Mouse (Mus musculus): ENCODE data around the gene Wdr90. TPM values are rescaled to one million over a fixed set of nuclear protein-coding genes. Genes with fewer than 3 reads are reported as not detected.
A peak's percentile ranks its signal among the peaks of the same experiment; 100 is the strongest.
"Not testable (repeated sequence)": the region's sequence is repeated elsewhere in the genome, so short reads cannot be mapped to it uniquely, and the experiment has no call there.

The Wdr90 gene
- polyA plus RNA-seq, 3 experiments from 2014 or later = 3.3 to 7.0 (median 6.8) TPM

DNA sequence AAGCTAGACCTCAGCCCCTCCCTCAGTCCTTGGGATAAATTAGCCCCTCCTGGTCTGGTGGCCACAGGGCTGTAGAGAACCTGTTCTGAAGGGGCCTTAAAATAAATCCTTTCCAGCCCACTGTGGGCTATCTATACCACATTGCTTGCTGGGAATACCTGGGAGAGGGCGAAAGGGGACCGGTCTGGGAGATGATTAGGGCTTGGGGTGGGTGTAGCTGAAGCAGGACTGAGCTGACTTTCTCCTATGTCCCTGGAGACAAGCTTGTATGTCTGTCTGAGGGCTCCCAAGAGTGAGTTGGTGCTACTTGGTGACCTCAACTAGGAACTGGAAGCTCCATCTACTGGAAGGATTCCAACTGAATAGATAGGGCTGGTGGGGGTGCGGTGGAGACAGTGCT, 15.7 kb upstream of the Wdr90 start:
- no peak for ATAC-seq

DNA sequence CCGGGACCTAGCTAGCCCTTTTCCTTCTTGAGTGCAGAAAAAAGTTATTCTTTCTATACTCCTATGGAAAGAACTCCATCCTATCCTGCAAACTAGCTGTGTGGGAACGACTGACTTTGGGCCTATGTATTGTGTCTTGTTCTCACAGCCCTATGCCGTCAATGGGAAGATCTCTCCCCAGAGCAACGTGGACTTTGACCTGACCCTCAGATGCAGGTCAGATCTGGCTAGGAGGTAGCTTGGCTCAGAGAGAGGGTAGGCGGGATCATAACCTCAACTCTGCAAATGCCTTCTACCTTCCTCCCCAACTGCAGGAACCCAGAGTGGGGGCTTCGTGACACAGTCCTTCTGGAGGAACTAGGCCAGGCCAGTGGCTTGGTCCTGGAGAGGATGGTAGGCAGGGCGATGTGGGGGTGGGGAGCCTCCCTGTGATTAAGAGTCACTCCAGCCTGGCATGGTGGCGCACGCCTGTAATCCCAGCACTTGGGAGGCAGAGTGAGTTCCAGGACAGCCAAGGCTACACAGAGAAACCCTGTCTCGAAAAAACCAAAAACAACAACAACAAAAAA, 15.1 kb upstream of the Wdr90 start:
- ATAC-seq = no peak

DNA sequence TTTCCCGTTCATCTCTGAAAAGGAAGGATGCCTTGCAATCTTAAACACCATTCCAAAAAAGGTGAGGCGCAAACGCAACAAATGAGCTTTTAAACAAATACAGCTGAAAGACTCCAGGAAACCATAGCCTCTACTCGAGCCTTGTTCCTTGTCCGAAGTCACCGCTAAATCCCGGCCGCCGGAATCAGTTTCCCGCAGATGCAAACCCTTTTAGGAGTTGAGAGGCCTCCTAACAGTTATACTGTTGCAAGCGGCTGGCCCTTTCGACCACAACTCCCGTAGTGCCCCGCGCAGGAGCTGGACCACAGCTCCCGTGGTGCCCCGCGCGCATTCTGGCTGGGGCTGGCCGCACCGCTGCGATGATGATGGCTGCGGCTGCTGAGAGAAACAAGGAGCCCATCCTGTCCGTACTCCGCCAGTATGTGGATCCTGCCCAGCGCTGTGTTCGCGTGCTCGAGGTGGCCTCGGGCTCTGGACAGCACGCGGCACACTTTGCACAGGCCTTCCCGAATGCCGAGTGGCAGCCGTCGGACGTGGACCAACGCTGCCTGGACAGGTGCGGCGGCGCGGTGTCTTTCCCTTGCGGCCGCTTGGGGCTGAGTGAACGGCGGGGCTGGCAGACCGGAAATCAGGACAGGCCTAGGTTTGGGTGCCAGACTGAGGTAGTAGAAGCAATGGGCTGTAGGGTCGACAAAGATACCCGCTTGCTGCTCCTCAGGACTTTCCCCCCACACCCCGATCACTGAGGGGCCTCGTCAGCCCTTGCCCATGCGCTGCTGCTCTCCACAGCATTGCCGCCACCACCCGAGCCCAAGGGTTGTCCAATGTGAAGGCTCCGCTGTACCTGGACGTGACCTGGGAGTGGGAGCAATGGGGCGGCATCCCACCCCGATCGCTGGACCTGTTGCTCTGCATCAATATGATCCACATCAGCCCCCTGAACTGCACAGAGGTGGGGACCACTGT, 14.2 kb upstream of the Wdr90 start:
- peak; percentile 77 for ATAC-seq

DNA sequence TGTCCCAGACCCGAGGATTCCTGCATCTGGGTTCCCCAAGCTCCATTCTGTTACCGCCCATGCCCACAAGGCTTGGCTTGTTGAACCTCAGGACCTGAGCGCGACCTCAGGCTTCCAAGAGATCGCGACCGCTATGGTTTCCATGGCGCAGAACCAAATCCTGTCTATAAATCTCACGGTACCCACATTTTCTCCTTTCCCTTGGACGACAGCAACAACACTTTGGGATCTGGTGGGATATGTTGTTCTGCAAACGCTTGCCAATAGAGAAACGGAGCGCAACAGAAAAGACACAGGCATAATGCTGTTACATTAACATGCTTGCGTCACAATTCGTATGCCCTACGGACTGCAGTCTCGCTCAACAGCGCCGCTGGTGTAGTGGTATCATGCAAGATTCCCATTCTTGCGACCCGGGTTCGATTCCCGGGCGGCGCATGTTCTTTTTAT, 13.4 kb upstream of the Wdr90 start, which contains the start of gene Mettl26:
Gene Mettl26 (plus strand): TSS at position 354 of the 450 bp plus-strand sequence.
- peak; percentile 80 for ATAC-seq

DNA sequence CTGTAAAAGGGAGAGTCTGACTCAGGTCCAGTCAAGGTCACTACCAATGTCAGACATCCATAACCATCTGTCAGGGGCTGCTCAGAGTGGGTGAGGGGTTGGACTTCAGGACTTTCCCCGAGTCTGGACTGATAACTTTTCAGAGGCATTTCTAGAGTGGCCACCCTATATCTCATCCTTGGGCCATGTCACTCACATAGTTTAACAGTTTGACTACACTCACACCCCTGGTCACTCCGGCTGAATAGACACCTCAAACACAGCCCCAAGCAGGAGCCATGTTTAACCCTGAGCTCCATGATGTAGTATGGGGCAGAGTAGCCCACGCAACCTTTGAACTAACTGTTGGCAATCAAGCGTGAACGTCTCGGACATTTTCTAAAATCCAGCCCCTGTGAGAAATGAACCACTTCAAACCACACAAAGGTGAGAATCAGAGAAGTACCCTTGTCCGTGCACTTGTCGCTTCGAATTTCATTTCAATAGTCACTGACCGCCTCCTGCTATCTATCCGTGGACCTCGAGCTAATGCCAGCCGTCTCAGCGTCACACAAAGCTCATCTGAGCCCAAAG, 12.9 kb upstream of the Wdr90 start:
- no peak for ATAC-seq

DNA sequence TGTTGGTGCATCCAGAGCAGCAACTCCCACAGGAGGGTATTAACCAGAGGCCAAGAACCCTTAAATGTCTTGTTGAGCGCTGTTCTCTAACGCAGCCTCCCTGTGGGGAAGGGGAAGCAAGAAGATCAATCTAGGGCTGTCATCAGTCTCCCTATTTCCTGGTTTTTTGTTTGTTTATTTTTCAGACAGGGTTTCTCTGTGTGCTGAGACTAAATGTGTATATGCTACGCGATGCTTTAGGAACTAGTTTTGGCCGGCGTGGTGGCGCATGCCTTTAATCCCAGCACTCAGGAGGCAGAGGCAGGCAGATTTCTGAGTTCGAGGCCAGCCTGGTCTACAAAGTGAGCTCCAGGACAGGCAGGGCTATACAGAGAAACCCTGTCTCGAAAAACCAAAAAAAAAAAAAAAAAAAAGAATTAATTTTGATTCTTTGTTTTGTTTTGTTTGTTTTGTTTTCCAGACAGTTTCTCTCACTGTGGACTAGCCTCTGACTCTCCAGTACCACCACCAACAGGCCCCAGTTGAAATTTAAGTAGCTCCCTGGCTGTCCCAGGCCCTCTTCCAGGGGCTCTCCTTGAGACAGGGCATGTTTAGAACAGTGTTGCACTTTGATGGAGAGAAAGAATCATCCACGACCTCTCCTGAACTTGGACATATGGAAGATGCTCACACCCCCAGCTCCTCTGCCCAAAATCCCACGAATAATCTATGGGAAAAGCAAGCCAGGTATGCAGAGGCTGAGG, 12.3 kb upstream of the Wdr90 start:
- no peak for ATAC-seq

DNA sequence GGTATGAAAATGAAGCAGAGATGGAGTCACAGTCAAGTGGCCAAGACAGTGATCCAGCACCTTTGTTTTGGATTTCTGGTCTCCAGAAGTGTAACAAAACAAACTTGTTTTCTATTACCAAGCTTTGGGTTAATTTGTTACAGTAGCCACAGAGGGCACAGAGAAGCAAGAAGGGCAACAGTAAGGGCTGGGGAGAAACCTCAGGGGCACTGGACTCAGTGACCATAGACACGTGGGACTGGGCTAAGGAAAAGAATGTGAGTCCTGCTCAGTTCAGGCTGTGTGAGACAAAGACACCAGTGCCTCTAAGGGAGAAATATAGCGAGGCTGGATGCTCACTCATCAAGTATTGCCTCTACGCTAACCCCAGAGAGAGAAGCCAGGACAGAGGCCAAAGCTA, 11.4 kb upstream of the Wdr90 start:
- ATAC-seq = no peak

DNA sequence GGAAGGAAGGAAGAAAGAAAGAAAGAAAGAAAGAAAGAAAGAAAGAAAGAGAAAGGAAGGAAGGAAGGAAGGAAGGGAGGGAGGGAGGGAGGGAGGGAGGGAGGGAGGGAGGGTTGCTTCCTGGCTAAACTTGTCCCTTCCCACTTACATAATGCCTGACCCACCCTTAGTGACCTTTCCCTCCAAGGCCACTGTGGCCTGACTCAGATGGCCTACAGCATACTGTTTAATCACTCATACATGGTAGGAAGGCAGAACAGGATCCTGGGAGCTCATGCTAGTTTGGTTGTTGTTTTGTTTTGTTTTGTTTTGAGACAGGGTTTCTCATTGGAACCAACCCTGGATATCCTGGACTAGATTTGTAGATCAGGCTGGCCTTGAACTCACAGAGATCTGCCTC, 10.3 kb upstream of the Wdr90 start:
- ATAC-seq = not testable (repeated sequence)

DNA sequence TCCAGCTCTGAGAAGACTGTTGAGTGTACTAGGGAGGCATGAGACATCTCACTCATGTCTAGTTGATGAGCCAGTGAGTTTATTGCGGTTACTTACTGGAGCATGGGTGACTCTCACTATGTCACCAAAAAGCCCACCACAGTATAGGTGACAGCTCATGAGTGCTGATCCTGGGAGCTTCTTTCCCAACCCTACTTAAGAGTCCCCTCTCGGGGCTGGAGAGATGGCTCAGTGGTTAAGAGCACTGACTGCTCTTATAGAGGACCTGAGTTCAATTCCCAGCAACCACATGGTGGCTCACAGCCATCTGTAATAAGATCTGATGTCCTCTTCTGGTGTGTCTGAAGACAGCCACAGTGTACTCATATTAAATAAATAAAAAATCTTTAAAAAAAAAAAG, 8.7 kb upstream of the Wdr90 start:
- no peak for ATAC-seq

DNA sequence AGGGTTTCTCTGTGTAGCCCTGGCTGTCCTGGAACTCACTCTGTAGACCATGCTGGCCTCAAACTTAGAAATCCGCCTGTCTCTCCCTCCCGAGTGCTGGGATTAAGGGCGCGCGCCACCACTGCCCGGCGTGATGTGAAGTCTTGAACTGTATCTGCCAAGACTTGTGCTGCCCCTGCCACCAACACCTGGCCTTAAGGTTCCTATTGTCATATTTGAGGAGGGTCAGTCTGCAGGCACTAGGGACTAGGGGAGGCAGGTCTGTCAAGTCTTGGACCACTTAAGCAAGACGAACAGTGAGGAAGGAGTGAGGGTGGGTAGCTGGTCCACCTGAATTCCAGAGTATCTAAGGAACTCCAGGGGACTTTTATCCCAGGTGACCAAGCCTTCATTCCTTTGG, 8.2 kb upstream of the Wdr90 start:
- ATAC-seq = no peak

DNA sequence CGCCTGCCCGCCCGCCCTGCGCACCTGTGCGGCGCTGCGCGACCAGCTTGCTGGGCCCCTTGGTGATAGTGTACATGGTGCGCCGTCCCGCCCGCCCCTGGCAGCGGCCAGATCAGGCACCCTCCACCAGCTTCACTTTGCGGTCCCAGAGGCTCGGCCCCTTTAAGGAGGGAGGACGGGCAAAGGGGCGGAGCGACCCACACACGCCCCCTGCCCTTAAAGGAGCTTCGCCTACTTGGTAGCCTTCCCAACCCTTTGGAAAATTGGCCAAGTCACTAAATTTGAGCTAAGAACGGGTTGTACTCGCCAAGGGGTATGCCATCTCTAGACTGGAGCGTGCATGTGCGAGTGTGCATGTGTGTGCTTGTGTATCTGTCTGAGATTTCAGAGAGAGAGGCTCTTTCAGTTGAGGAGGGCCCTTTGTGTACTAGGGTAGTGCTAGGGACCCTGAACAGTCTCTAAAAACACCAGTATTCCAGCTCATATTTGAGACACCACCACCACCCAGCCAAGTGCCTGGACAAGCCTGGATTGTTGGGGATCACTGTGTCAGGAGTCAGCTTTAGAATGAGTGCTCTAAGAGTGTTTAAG, 7.4 kb upstream of the Wdr90 start, which contains the start of gene Mcrip2:
Gene Mcrip2 (minus strand): TSS at position 164 of the 591 bp plus-strand sequence.
- peak; percentile 81 for ATAC-seq

DNA sequence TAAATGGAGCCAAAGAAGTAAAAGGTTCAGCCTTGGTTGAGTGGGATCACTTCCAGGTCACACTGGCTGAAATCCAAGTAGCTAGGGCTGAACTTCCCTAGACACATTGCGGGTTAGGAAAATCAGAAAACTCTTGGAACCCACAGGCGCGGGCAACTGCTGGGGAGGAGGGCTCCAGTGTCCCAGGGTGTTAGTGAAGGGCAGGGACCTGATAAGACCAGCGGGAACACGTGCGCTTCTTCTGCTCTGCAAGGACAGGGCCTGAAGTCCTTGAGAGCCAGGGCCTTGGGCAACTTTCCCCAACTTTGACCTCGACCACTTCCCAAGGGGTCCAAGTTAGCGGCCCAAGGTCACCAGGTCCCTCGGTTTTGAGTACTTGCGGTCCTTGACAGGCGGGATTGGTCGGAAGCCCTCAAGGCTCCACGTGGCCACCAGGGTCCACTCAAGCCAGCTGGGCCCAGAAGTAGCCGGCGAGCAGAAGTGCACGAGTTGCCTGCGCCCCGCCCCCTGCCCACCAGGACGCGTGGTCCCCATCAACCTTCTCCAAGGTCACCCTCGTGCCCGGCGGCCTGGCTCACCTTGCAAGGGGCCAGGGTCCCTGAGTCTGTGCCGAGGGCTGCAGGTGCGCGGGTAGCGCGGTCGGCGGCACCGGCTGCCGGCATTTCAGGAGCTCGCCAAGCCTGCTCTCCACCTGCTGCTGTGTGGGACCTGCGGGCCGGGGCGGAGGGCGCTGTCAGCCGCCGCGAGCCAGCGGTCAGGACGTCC, 6.7 kb upstream of the Wdr90 start:
- ATAC-seq = no peak

DNA sequence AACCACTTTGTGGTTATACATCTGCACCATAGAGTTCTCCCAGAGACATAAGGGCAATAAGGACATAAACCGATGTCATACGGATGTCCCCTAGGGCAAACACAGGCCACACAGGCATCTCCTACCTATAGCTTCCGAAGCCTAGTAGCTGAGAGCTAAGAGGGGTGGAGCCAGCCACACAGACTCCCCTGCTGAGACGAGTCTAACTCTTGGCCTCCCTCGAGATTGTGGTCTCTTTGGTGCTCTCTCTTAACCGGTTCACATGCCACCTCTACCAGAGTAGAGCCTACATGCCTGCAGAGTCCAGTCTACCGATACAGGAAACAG, 6.2 kb upstream of the Wdr90 start:
- ATAC-seq = peak; percentile 28

DNA sequence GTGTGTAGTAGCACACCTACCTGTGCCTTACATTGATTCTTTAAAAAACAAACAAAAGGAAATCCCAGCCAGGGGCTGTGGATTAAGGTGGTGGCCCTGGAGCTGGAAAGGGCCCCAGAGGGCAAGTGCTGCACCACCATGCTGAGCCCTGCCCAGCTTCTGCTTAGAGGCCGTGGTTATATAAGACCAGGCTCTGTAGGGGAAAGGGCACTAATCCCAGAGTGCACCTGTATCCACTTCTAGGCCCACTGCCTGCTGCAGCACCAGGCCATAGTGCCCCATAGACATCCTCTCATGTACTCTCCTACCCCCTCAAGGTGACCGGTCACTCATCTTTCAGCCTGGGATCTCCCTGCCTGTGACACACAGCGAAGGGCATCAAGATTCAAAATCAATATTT, 4.9 kb upstream of the Wdr90 start:
- ATAC-seq = no peak

DNA sequence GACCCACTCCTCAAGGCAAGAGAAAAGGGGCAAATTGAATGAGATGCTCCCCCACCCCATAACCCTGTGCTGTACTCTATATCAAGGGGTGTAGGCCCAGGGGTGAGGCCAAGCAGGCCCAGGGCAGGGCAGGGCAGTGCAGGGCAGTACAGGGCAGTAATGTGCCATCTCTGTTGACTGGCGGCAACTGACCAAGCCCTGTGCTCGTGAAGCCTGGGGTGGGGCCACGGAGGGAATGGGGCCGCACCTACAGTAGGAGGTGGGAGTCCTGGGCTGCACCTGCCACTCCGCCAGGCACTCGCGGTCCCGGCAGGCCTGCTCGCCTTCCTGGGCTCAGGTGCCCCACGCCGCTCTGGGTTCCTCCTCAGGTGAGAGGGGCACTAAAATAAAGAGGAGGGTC, 4.0 kb upstream of the Wdr90 start:
- no peak for ATAC-seq

DNA sequence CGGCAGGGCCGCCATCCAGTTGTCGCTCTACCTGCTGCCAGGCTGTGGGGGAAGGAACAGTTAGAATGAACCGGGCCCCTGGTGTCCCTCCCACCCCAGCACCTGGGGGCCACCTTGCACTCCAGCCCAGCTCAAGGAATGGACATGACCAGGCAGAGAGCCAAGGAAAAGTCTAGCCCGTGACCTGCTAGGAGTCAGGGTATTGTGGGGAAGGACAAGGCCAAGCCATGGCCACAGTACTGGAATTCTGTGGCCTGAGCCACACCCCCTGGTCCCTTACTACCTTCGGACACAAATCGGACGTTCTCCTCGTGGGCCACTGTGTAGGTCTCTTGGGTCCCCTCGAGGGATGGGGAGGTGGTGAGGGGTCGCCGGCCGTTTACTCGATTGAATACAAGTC, 3.0 kb upstream of the Wdr90 start:
- ATAC-seq = no peak

DNA sequence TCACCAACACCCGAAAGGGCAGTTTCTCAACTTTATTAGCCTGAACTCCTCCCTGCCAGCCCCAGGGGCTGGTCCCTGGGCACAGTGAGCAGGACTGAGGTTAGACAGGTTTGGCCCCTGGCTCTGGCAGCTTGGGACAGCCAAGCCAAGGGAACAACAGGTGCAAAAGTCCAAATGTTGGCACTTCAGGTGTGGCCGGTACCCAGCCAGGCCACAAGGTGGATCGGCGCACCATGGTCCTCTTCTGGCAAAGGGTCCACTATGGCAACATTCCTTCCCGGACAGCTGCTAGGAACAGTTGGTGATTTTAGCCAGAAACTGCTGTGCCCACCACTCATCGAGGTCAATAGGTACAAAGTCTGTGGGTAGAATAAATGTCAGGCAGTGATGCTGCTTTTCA, 2.4 kb upstream of the Wdr90 start:
- no peak for ATAC-seq

DNA sequence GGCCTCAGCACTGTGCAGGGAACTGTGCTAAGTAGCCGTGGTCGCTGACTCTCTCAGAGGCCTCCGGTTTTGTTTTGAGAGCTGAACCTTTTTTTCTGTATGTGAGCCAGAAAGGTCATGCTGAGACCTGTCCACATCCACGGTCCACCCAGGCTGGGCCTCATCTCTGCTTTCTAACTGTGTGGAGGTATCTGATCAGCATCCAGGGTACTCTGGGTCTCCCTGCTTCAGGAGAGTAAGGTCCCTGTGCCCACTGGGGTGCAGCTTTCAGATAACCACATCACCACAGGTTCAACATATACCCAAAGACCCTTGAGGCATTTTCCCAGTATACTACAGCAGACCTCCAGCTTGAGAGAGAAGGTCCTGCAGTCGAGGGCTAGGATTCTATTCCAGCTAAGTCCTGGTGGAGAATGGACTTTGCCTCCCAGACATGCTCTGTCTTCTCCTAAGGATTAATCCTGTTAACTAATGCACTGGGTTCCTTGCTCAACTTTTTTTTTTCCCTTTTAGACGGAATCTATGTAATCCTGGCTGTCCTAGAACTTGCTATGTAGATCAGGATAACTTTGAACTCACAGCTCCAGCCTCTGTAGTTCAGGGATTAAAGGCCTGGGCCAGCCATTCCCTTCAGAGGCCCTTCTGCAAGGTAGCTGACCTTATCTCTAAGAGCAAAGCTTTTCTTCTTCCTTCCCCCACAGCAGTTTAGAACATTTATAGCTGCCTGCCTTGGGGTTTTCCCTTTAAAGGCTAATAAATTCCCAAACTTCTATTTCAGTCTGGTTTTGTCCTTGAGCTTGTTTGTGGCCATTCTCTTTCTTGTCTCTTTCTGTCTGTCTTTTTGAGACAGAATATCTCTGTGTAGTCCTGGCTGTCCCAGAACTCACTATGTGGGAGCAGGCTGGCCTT, 657 bp upstream of the Wdr90 start:
- no peak for ATAC-seq

DNA sequence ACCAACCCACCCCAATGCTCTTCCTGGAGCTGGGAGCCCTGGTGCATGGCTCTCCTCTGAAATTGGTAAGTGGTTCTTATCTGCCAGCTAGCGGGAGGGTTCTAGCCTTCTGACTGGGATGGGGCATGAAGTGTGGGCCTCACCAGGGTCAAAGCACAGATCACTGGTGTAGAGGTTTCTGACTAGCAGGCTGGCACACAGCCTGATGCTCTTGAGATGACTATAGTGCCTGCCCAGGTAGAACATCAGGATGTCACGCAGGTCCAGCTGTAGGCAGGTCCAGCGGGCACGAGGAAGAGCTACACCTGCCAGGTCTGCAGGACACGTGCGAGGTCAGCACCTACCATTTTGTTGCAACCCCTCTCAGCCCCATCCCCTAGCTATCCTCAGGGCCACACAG, 1.1 kb downstream of the Wdr90 start:
- no peak for ATAC-seq

DNA sequence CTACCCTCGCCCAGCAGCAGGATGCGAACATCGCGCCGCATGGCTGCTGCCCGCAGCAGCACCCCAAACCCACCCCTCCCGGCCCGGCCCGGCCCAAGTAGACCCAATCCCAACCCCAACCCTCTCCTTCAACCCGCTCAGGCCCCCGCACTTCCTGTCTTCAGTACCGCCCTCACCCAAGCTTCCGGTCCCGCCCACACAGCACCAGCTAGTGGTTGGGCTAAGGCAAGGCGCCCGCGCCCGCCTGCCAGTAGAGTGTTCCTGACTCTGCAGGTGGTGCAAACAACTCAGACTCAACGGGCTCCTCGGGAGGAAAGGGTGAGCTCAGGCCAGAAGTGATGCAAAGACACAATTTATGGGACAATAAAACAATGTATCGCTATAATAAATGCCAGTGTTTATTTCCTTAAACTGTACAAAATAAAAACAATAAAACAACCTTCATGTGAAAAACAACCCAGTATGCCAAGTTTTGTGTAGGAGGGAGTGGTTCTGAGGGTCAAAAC, 16.9 kb downstream of the Wdr90 start, which contains the start of gene Rhot2:
Gene Rhot2 (minus strand): TSS at position 456 of the 506 bp plus-strand sequence.
- ATAC-seq = peak; percentile 100
